32 mouse cellular contexts compared by ENCODE assay signal in the genomic region with DNA sequence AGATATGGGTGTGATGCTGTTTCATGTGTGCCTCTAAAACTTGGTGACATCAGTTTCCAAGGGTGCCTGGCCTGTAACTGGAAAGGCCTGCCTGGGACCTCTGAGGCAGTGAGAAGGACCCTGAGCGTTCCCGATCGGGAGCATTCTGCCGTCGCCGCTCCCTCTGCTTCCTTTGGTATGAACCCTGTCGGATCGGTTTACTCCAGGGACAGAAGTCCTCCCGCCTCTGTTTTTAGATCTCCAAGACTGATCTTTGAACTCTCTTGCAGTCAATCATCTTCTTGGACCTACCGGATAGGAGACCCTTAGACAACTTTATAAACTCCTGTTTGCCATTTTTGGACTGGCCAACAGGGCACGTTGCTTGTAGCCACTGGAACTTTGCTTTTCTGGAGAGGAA. TPM values are rescaled to one million over a fixed set of nuclear protein-coding genes. Genes with fewer than 3 reads are reported as not detected.
DNase-seq lines count a peak whose midpoint lies in the region; ATAC-seq and TF ChIP-seq lines count a peak whose summit lies in the region.
"Had no signal": no experiment of that assay in that cellular context is flagged by ENCODE, and none has a peak within 500 bp of the region (broad histone marks: within the 10 kb centered on the region; RNA-seq: fewer than 3 reads in every experiment).

No protein-coding gene starts in this region.

- no peak for TF ChIP-seq EP300 in ES-Bruce4 (IDR thresholded peaks at IDR 0.05; ENCODE audit: insufficient read depth, low read depth, low read length)

- peak overlapping the region; percentile 93 for H3K9ac ChIP-seq in ES-Bruce4 (ENCODE audit: low read depth, poor library complexity, severe bottlenecking)
- H3K9ac ChIP-seq in limb, embryonic 11.5 days (ENCODE audit: low read length), result no peak overlapping the region
- H3K9ac ChIP-seq: embryonic facial prominence, embryonic 13.5 days; forebrain, embryonic 13.5 days; heart, embryonic 12.5 days; hindbrain, embryonic 12.5 days; liver, embryonic 13.5 days had no signal

- H3K36me3 ChIP-seq in ES-Bruce4 (ENCODE audit: control insufficient read depth, insufficient read depth, low read length, poor library complexity, severe bottlenecking), result peaks cover 31% of the 10 kb centered on the region
- H3K36me3 ChIP-seq in limb, embryonic 11.5 days (ENCODE audit: control insufficient read depth, insufficient read depth, low read length), result no peaks in the 10 kb centered on the region
- H3K36me3 ChIP-seq: embryonic facial prominence, embryonic 13.5 days; heart, embryonic 12.5 days; hindbrain, embryonic 12.5 days; liver, embryonic 13.5 days had no signal

- 2% methylated on average over 11 of the region's 11 CpGs for WGBS in limb, embryonic 11.5 days

- no peak overlapping the region for H3K4me2 ChIP-seq in limb, embryonic 11.5 days (ENCODE audit: low read depth, severe bottlenecking)
- H3K4me2 ChIP-seq: embryonic facial prominence, embryonic 13.5 days; forebrain, embryonic 13.5 days; heart, embryonic 12.5 days; hindbrain, embryonic 12.5 days; liver, embryonic 13.5 days had no signal

- H3K9me3 ChIP-seq in ES-Bruce4 (replicated peaks; ENCODE audit: control insufficient read depth, insufficient read depth, low read length, poor library complexity, severe bottlenecking), result no peaks in the 10 kb centered on the region
- no peaks in the 10 kb centered on the region for H3K9me3 ChIP-seq in limb, embryonic 11.5 days (ENCODE audit: control insufficient read depth, low read length)
- H3K9me3 ChIP-seq: embryonic facial prominence, embryonic 13.5 days; forebrain, embryonic 13.5 days; heart, embryonic 12.5 days; hindbrain, embryonic 12.5 days; liver, embryonic 13.5 days; megakaryocyte, embryonic 14.5 days had no signal

- no peak for ATAC-seq in limb, embryonic 11.5 days (ENCODE audit: insufficient number of reproducible peaks, low FRiP score, low TSS enrichment, low read depth)
- ATAC-seq: forebrain, embryonic 13.5 days had no signal

- no peaks in the 10 kb centered on the region for H3K27me3 ChIP-seq in ES-Bruce4 (ENCODE audit: control insufficient read depth, insufficient read depth, low read length, poor library complexity, severe bottlenecking)
- peaks cover 68% of the 10 kb centered on the region for H3K27me3 ChIP-seq in limb, embryonic 11.5 days (ENCODE audit: control insufficient read depth, insufficient read depth, low read length)

- H3K27ac ChIP-seq in ES-Bruce4 (ENCODE audit: insufficient read depth, low read length), result peak overlapping the region; percentile 97
- no peak overlapping the region for H3K27ac ChIP-seq in limb, embryonic 11.5 days (replicated peaks; ENCODE audit: low read depth, low read length)
- H3K27ac ChIP-seq: embryonic facial prominence, embryonic 13.5 days; forebrain, embryonic 13.5 days; hindbrain, embryonic 12.5 days; liver, embryonic 13.5 days had no signal

- H3K4me3 ChIP-seq in ES-Bruce4 (ENCODE audit: low read depth, low read length), result peak overlapping the region; percentile 92
- no peak overlapping the region for H3K4me3 ChIP-seq in limb, embryonic 11.5 days (ENCODE audit: low read depth, low read length)
- H3K4me3 ChIP-seq: embryonic facial prominence, embryonic 13.5 days; erythroblast, embryonic 14.5 days; forebrain, embryonic 13.5 days; heart, embryonic 12.5 days; hindbrain, embryonic 12.5 days; liver, embryonic 13.5 days; megakaryocyte, embryonic 14.5 days had no signal

- TF ChIP-seq POLR2A in ES-Bruce4 (IDR thresholded peaks at IDR 0.05; ENCODE audit: insufficient read depth, low read length), result no peak

- DNase-seq in kidney, postnatal 4 days, result peak; percentile 18 to 22
- DNase-seq in kidney, adult 8-10 months, result no peak
- DNase-seq in embryo, embryonic 10.5 days (ENCODE audit: low spot score), result peak; percentile 57
- DNase-seq in limb, embryonic 11.5 days (ENCODE audit: low spot score), result peak; percentile 49
- DNase-seq in adrenal gland, postnatal 4 days (ENCODE audit: low spot score in 2 of 2), result no peak
- no peak for DNase-seq in adrenal gland, adult 8-10 months
- DNase-seq: adrenal gland, postnatal 14 days; B cell, adult 2 months; cerebellum, adult 8-10 months; cerebellum, postnatal 36 days; gastrocnemius, postnatal 10 days; heart, adult 11 months; heart, postnatal 10 days; kidney, adult 2 months; kidney, postnatal 25 days; liver, embryonic 13.5 days; lung, adult 2 months; lung, postnatal 36 days; right cerebral cortex, postnatal 25 days; spleen, adult 18-20 months had no signal

- TF ChIP-seq CTCF in ES-Bruce4 (IDR thresholded peaks at IDR 0.05; ENCODE audit: low read depth, low read length), result no peak

- H3K4me1 ChIP-seq in ES-Bruce4 (ENCODE audit: control insufficient read depth, insufficient read depth, low read length), result peaks cover 7% of the 10 kb centered on the region
- H3K4me1 ChIP-seq in limb, embryonic 11.5 days (ENCODE audit: control insufficient read depth, insufficient read depth, low read length), result peaks cover 8% of the 10 kb centered on the region
- H3K4me1 ChIP-seq: liver, embryonic 13.5 days had no signal

RNA-seq across cellular contexts. Expression of gene Fgf4, which starts 16.0 kb away (rescaled TPM):
- polyA plus RNA-seq in ES-Bruce4 (2011; ENCODE audit: insufficient read depth, insufficient read length, low read depth, missing spikeins), result 82.9 and 84.3 TPM in 2 replicates
- polyA plus RNA-seq in limb, embryonic 11.5 days (2014; fragmentation: Nextera tagmentation; extraction: Ambion mirVana), result 0.17 and 0.78 TPM in 2 replicates
- total RNA-seq in adrenal gland, postnatal 4 days (2021), result not detected
- total RNA-seq in adrenal gland, adult 8-10 months (2022), result not detected
- total RNA-seq: adrenal gland, postnatal 14 days; CH12.LX; heart, postnatal 10 days; left cerebral cortex, postnatal 14 days; midbrain, postnatal 0 days had no signal
- polyA plus RNA-seq: brain, embryonic 14.5 days; erythroblast, embryonic 14.5 days; forebrain, embryonic 13.5 days; frontal cortex, adult 2 months; heart, embryonic 12.5 days; kidney, adult 2 months; liver, embryonic 13.5 days; lung, adult 2 months; midbrain, postnatal 0 days had no signal

RNA-seq across cellular contexts. Expression of gene Fgf3, which starts 25.3 kb away (rescaled TPM):
- 0.43 and 0.78 TPM in 2 replicates for polyA plus RNA-seq in ES-Bruce4 (2011; ENCODE audit: insufficient read depth, insufficient read length, low read depth, missing spikeins)
- 0.47 TPM in 1 of 2 replicates, not detected in the other for polyA plus RNA-seq in limb, embryonic 11.5 days (2014; fragmentation: Nextera tagmentation; extraction: Ambion mirVana)
- 1 to 10 TPM in 1 of 2 experiments, under 1 TPM in 1; 0.82 to 1.1 TPM for total RNA-seq in adrenal gland, postnatal 4 days (2021)
- 1 to 10 TPM in 3 of 4 experiments, under 1 TPM in 1; 0.67 to 2.8 (median 2.0) TPM for total RNA-seq in adrenal gland, adult 8-10 months (2022)
- total RNA-seq: CH12.LX; gastrocnemius, postnatal 10 days; heart, postnatal 10 days had no signal
- polyA plus RNA-seq: kidney, adult 2 months; lung, adult 2 months had no signal

RNA-seq across cellular contexts. Expression of gene Fgf15, which starts 33.1 kb away (rescaled TPM):
- 3.1 and 3.3 TPM in 2 replicates for polyA plus RNA-seq in ES-Bruce4 (2011; ENCODE audit: insufficient read depth, insufficient read length, low read depth, missing spikeins)
- 0.47 and 0.52 TPM in 2 replicates for polyA plus RNA-seq in limb, embryonic 11.5 days (2014; fragmentation: Nextera tagmentation; extraction: Ambion mirVana)
- total RNA-seq in adrenal gland, postnatal 4 days (2021), result under 1 TPM in 1 of 2 experiments, not detected in 1; 0.53 TPM
- total RNA-seq in adrenal gland, adult 8-10 months (2022), result under 1 TPM in 3 of 4 experiments, not detected in 1; 0.31 to 0.46 (median 0.32) TPM
- total RNA-seq: adrenal gland, postnatal 14 days; CH12.LX; gastrocnemius, postnatal 10 days; heart, postnatal 10 days; left cerebral cortex, postnatal 14 days had no signal
- polyA plus RNA-seq: erythroblast, embryonic 14.5 days; frontal cortex, adult 2 months; heart, embryonic 12.5 days; kidney, adult 2 months; lung, adult 2 months had no signal

RNA-seq across cellular contexts. Expression of gene LTO1, which starts 51.7 kb away (rescaled TPM):
- polyA plus RNA-seq in ES-Bruce4 (2011; ENCODE audit: insufficient read depth, insufficient read length, low read depth, missing spikeins), result 21.5 and 30.7 TPM in 2 replicates
- 22.6 and 23.3 TPM in 2 replicates for polyA plus RNA-seq in limb, embryonic 11.5 days (2014; fragmentation: Nextera tagmentation; extraction: Ambion mirVana)
- 10 to 100 TPM; 27.6 to 32.9 TPM for total RNA-seq in adrenal gland, postnatal 4 days (2021)
- total RNA-seq in adrenal gland, adult 8-10 months (2022), result 10 to 100 TPM; 27.1 to 39.7 (median 31.2) TPM

Comparison
In these comparisons a context has a peak if more than half of its experiments do, and no peak if none do; other contexts are left out.
1. DNase-seq: peak in kidney, postnatal 4 days (2 of 2), embryo, embryonic 10.5 days (single experiment) and limb, embryonic 11.5 days (single experiment); none in kidney, adult 8-10 months (0 of 2), adrenal gland, postnatal 4 days (0 of 2) and adrenal gland, adult 8-10 months (single experiment).